Mouse (Mus musculus): ENCODE results near the gene Cdh24.

The Cdh24 gene

GRCm38 (mm10) chr14:54603686-54604085 is 37.5 kb downstream of the Cdh24 start:
- no peak for DNase-seq

DNA sequence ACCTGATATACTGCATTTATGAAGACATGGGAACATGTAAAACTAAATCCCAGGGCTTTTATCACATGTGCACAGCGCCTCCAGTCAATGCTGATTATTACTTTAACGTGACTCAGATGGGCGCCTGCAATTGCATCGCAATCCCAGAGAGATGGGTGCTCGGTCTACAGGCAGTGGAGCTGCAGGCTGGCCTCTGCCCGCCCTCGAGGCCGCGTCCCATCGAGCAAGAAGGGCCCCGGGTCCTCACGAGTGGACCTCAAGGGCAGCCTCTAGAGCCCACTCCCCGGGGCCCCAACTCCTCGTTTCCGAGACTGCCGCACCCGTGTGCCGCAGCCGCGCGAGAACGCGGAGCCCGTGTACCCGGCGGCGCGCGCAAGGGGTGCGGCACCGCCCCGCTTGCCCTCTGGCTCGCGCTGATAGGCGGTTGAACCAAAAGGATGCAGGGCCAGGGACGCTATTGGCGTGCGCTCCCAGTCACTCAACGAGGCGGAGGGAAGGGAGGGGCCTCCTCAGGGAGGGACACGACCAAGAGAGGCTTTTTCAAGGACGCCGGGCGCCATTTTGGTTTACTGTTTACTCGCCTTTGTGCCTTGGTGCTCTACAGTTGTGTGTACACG is 38.0 kb downstream of the Cdh24 start:
- DNase-seq = peak; percentile 97

DNA sequence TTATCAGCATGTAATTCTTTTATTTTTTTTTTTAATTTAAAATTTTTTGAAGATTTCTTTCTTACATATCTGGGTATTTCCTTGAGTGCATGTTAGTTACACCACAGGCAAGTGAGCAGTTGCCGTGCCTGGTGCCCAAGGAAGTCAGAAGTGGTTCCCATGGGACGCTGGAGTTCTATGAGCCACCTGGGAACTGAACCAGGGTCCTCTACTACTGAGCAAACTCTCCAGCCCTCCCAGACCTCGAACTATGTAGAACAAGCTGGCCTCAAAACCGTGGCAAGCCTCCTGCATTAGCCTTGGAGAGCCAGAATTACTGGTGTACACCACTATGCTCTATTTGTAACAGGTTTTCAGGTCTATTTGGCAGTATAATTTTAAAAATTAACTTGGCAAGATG is 38.6 kb downstream of the Cdh24 start:
- DNase-seq = no peak

DNA sequence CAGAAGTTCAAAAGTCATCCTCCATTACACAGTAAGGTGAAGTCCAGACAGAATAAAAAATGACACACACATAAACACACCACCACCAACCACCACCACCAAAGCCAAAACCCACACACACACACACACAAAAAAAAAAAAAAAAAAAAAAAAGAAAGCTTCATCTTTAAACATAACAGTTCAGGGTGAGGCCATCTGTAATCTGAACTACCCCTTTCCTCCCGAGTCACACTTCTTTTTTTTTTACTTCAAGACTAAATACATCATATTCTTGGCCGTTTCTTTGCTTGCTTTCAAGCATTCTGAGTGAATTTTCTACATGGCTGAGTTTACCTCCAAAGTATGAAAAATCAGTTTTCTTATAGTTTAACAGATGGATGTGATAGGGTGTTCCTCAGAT is 39.6 kb downstream of the Cdh24 start:
- DNase-seq = no peak

GRCm38 (mm10) chr14:54597084-54597483 is 44.1 kb downstream of the Cdh24 start:
- no peak for DNase-seq

GRCm38 (mm10) chr14:54594631-54595414 is 46.3 kb downstream of the Cdh24 start:
- peak; percentile 69 for DNase-seq

GRCm38 (mm10) chr14:54594055-54594454 is 47.1 kb downstream of the Cdh24 start:
- no peak for DNase-seq

- peak; percentile 71 for DNase-seq
These were observed 48.7 kb downstream of the Cdh24 start for GRCm38 (mm10) chr14:54592319-54592934.

DNA sequence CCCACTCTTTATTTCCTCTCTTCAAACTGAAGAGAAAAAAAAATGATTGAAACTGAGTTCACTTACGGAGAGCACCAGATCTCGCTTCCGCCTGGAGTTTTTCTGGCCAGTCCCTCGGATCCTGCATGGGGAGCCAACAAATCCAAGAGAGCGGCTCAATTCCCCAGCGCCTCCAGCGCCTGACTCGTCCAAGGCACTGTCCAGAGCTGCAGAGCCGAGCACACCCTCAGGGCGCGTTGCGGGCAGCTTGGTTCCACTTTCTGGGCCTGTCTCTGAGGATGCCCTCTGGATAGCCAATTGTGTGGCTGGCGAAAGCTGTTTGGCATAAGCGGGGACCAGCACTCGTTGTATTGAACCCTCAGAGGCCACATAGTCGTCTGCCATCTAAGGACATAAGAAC is 50.1 kb downstream of the Cdh24 start:
- no peak for DNase-seq

GRCm38 (mm10) chr14:54583681-54584338 is 57.4 kb downstream of the Cdh24 start:
- peak; percentile 61 for DNase-seq

GRCm38 (mm10) chr14:54582536-54582935 is 58.6 kb downstream of the Cdh24 start:
- DNase-seq = no peak
